Mouse (Mus musculus) kidney, embryonic 14.5 days (tissue): Measurements from ENCODE around the gene Peli2. TPM values are rescaled to one million over a fixed set of nuclear protein-coding genes. Genes with fewer than 3 reads are reported as not detected.

Experiments used
- ATAC-seq: fragments of 200-750 bp; cut with Nextera tagmentation; 2 replicates; pipeline ENCODE4 v1.8.0; 2017; ENCODE audit warnings: moderate number of reproducible peaks, mild to moderate bottlenecking, moderate TSS enrichment, moderate library complexity; ENCODE audit not compliant: low FRiP score, low TSS enrichment
- H3K27ac ChIP-seq: fragments of 300-500 bp; sonication (generic); 2 replicates; pipeline ENCODE4 v1.5.1; 2014; ENCODE audit warnings: low read depth, mild to moderate bottlenecking, low read length, moderate library complexity, mixed read lengths
- H3K27me3 ChIP-seq: fragments of 300-500 bp; sonication (generic); 2 replicates; pipeline ENCODE4 v1.6.1; 2014; ENCODE audit warnings: mild to moderate bottlenecking, low read length; ENCODE audit not compliant: control insufficient read depth, insufficient read depth
- H3K36me3 ChIP-seq: fragments of 300-500 bp; sonication (generic); 2 replicates; pipeline ENCODE4 v1.6.1; 2014; ENCODE audit warnings: low read length, mixed read lengths; ENCODE audit not compliant: control insufficient read depth, insufficient read depth
- H3K4me1 ChIP-seq: fragments of 300-500 bp; sonication (generic); 2 replicates; pipeline ENCODE4 v1.6.1; 2014; ENCODE audit warnings: low read length, mixed read lengths; ENCODE audit not compliant: control insufficient read depth, insufficient read depth
- H3K4me2 ChIP-seq: fragments of 300-500 bp; sonication (generic); replicated peaks from 2 replicates; pipeline ENCODE4 v1.6.1; 2014; ENCODE audit warnings: low read depth, mild to moderate bottlenecking, low read length
- H3K4me3 ChIP-seq: fragments of 300-500 bp; sonication (generic); 2 replicates; pipeline ENCODE4 v1.5.1; 2014; ENCODE audit warnings: mild to moderate bottlenecking, low read length
- H3K9ac ChIP-seq: fragments of 300-500 bp; sonication (generic); 2 replicates; pipeline ENCODE4 v1.6.1; 2014; ENCODE audit warnings: low read depth, mild to moderate bottlenecking, low read length, moderate library complexity
- H3K9me3 ChIP-seq: fragments of 300-500 bp; sonication (generic); 2 replicates; pipeline ENCODE4 v1.6.1; 2016; ENCODE audit warnings: low read length; ENCODE audit not compliant: control insufficient read depth
- WGBS: fragments of 180-500 bp; shearing (Covaris S2); extraction: QIAGEN DNeasy Blood & Tissue Kit; methylation state at CpG from one replicate; pipeline ENCODE4 v1.1.7; 2014; 5-methylcytosine and 5-hydroxymethylcytosine counted together
- polyA plus RNA-seq: library from polyadenylated mRNA; unstranded; fragments of >200 nt; fragmentation: Nextera tagmentation; extraction: Ambion mirVana; gene quantifications from 2 replicates; pipeline ENCODE4 v1.2.1, GENCODE M21; 2014

The Peli2 gene
- polyA plus RNA-seq, 1 experiment from 2014 or later, result 10.8 TPM

GRCm38 (mm10) chr14:48151554-48151953 is 30.9 kb downstream of the Peli2 start:
- Histone ChIP-seq H3K27me3 (no peaks in the 10 kb centered on the region), H3K4me1 (0 out of 2 replicates have a peak, but pooled peaks cover 8% of the 10 kb centered on the region), H3K36me3 (no peaks in the 10 kb centered on the region), H3K4me3 (no peak overlapping the region), H3K9me3 (no peaks in the 10 kb centered on the region), H3K4me2 (no peak overlapping the region), H3K27ac (no peak overlapping the region), H3K9ac (no peak overlapping the region)
- no peak for ATAC-seq
- 84% methylated on average over 2 of the region's 2 CpGs for WGBS

GRCm38 (mm10) chr14:48153064-48153463 is 32.4 kb downstream of the Peli2 start:
- H3K27ac ChIP-seq, result no peak overlapping the region

GRCm38 (mm10) chr14:48153865-48154511 is 33.4 kb downstream of the Peli2 start:
- no peak for ATAC-seq
- Histone ChIP-seq H3K4me2 (no peak overlapping the region), H3K4me3 (no peak overlapping the region), H3K27me3 (no peaks in the 10 kb centered on the region), H3K4me1 (0 out of 2 replicates have a peak, but pooled peaks cover 8% of the 10 kb centered on the region), H3K9me3 (peaks cover 2% of the 10 kb centered on the region; the same call in 1 of the 2 replicates), H3K27ac (no peak overlapping the region), H3K9ac (no peak overlapping the region), H3K36me3 (no peaks in the 10 kb centered on the region)
- WGBS, result 67% methylated on average over 5 of the region's 5 CpGs

More at GRCm38 (mm10) chr14:48153064-48153463, 32.4 kb downstream of the Peli2 start:
- no peak overlapping the region for H3K4me3 ChIP-seq
- no peaks in the 10 kb centered on the region for H3K36me3 ChIP-seq
- 85% methylated on average over 2 of the region's 2 CpGs for WGBS
- peaks cover 2% of the 10 kb centered on the region; the same call in 1 of the 2 replicates for H3K9me3 ChIP-seq
- no peak for ATAC-seq
- H3K4me2 ChIP-seq, result no peak overlapping the region
- H3K27me3 ChIP-seq, result no peaks in the 10 kb centered on the region
- no peak overlapping the region for H3K9ac ChIP-seq
- H3K4me1 ChIP-seq, result 0 out of 2 replicates have a peak, but pooled peaks cover 8% of the 10 kb centered on the region

- Histone ChIP-seq H3K27me3 (no peaks in the 10 kb centered on the region), H3K9ac (no peak overlapping the region), H3K9me3 (peaks cover 2% of the 10 kb centered on the region; the same call in 1 of the 2 replicates), H3K27ac (no peak overlapping the region), H3K4me2 (no peak overlapping the region), H3K36me3 (no peaks in the 10 kb centered on the region), H3K4me3 (no peak overlapping the region), H3K4me1 (0 out of 2 replicates have a peak, but pooled peaks cover 8% of the 10 kb centered on the region)
- peak; percentile 68; the same call in 1 of the 2 replicates for ATAC-seq
- 33% methylated on average over 8 of the region's 8 CpGs for WGBS
Measured at GRCm38 (mm10) chr14:48154641-48155040, 34.0 kb downstream of the Peli2 start.

- Histone ChIP-seq H3K36me3 (no peaks in the 10 kb centered on the region), H3K4me1 (0 out of 2 replicates have a peak, but pooled peaks cover 8% of the 10 kb centered on the region), H3K9ac (no peak overlapping the region), H3K27ac (no peak overlapping the region), H3K4me2 (no peak overlapping the region), H3K27me3 (no peaks in the 10 kb centered on the region), H3K4me3 (no peak overlapping the region), H3K9me3 (peaks cover 2% of the 10 kb centered on the region; the same call in 1 of the 2 replicates)
- WGBS, result 67% methylated on average over 13 of the region's 13 CpGs
- no peak for ATAC-seq
Measured at GRCm38 (mm10) chr14:48155153-48155552, 34.5 kb downstream of the Peli2 start.

GRCm38 (mm10) chr14:48157085-48157484 is 36.5 kb downstream of the Peli2 start:
- Histone ChIP-seq H3K4me1 (0 out of 2 replicates have a peak, but pooled peaks cover 8% of the 10 kb centered on the region), H3K9me3 (peaks cover 2% of the 10 kb centered on the region; the same call in 1 of the 2 replicates), H3K4me3 (no peak overlapping the region), H3K4me2 (no peak overlapping the region), H3K36me3 (no peaks in the 10 kb centered on the region), H3K27me3 (no peaks in the 10 kb centered on the region), H3K27ac (no peak overlapping the region), H3K9ac (no peak overlapping the region)
- ATAC-seq, result no peak
- 86% methylated on average over 3 of the region's 3 CpGs for WGBS

GRCm38 (mm10) chr14:48157835-48158234 is 37.2 kb downstream of the Peli2 start:
- ATAC-seq, result no peak
- WGBS, result 80% methylated on average over 8 of the region's 8 CpGs
- H3K4me2 ChIP-seq, result no peak overlapping the region
- 0 out of 2 replicates have a peak, but pooled peaks cover 8% of the 10 kb centered on the region for H3K4me1 ChIP-seq
- no peak overlapping the region for H3K9ac ChIP-seq
- H3K27ac ChIP-seq, result no peak overlapping the region
- no peak overlapping the region for H3K4me3 ChIP-seq
- no peaks in the 10 kb centered on the region for H3K27me3 ChIP-seq
- no peaks in the 10 kb centered on the region for H3K36me3 ChIP-seq
- peaks cover 2% of the 10 kb centered on the region; the same call in 1 of the 2 replicates for H3K9me3 ChIP-seq

- Histone ChIP-seq H3K27me3 (no peaks in the 10 kb centered on the region), H3K4me1 (peaks cover 6% of the 10 kb centered on the region; the same call in 1 of the 2 replicates), H3K4me3 (no peak overlapping the region), H3K4me2 (no peak overlapping the region), H3K27ac (no peak overlapping the region), H3K36me3 (no peaks in the 10 kb centered on the region), H3K9ac (no peak overlapping the region), H3K9me3 (peaks cover 2% of the 10 kb centered on the region; the same call in 1 of the 2 replicates)
- WGBS, result 78% methylated on average over 3 of the region's 3 CpGs
- ATAC-seq, result no peak
Measured at GRCm38 (mm10) chr14:48159401-48159800, 38.8 kb downstream of the Peli2 start.

GRCm38 (mm10) chr14:48162446-48162845 is 41.8 kb downstream of the Peli2 start:
- no peak for ATAC-seq
- H3K4me2 ChIP-seq, result no peak overlapping the region
- H3K4me1 ChIP-seq, result peaks cover 5% of the 10 kb centered on the region; the same call in 1 of the 2 replicates
- H3K27me3 ChIP-seq, result no peaks in the 10 kb centered on the region
- H3K9me3 ChIP-seq, result peaks cover under 1% of the 10 kb centered on the region; the same call in 1 of the 2 replicates
- H3K36me3 ChIP-seq, result no peaks in the 10 kb centered on the region
- 91% methylated on average over 14 of the region's 14 CpGs for WGBS
- no peak overlapping the region for H3K9ac ChIP-seq
- no peak overlapping the region for H3K4me3 ChIP-seq
- H3K27ac ChIP-seq, result no peak overlapping the region
